Mouse (Mus musculus): ENCODE results near the gene Fus.

Gene Fus

GRCm38 (mm10) chr7:127944614-127945013 lies 22.6 kb upstream of the Fus start:
- no peak for DNase-seq (ENCODE audit: inconsistent ontology term)

- no peak for DNase-seq (ENCODE audit: inconsistent ontology term)
These were observed 20.7 kb upstream of the Fus start, which contains the start of gene Prss36 for GRCm38 (mm10) chr7:127946470-127947023. Gene Prss36 (minus strand): TSS chr7:127946725.

GRCm38 (mm10) chr7:127952864-127953581 lies 14.2 kb upstream of the Fus start:
- no peak for DNase-seq (ENCODE audit: inconsistent ontology term)

- no peak for DNase-seq (ENCODE audit: inconsistent ontology term)
These were observed 7.9 kb upstream of the Fus start for GRCm38 (mm10) chr7:127959364-127959763.

GRCm38 (mm10) chr7:127966371-127966918 lies 812 bp upstream of the Fus start:
- no peak for DNase-seq (ENCODE audit: inconsistent ontology term)

GRCm38 (mm10) chr7:127967922-127968828 lies 918 bp downstream of the Fus start:
- DNase-seq (ENCODE audit: inconsistent ontology term): peak; percentile 91

GRCm38 (mm10) chr7:127974413-127974930 lies 7.2 kb downstream of the Fus start:
- DNase-seq (ENCODE audit: inconsistent ontology term): no peak

- DNase-seq (ENCODE audit: inconsistent ontology term): no peak
These were observed 11.6 kb downstream of the Fus start for GRCm38 (mm10) chr7:127978856-127979255.

GRCm38 (mm10) chr7:127980606-127981005 lies 13.3 kb downstream of the Fus start:
- DNase-seq (ENCODE audit: inconsistent ontology term): no peak

- DNase-seq (ENCODE audit: inconsistent ontology term): no peak
These were observed 21.6 kb downstream of the Fus start for GRCm38 (mm10) chr7:127988904-127989303.

- DNase-seq (ENCODE audit: inconsistent ontology term): peak; percentile 42
These were observed 24.6 kb downstream of the Fus start for GRCm38 (mm10) chr7:127991643-127992487.

- DNase-seq (ENCODE audit: inconsistent ontology term): no peak
These were observed 25.5 kb downstream of the Fus start for GRCm38 (mm10) chr7:127992488-127993340.

GRCm38 (mm10) chr7:127993341-127993977 lies 26.2 kb downstream of the Fus start, which contains the start of gene Pycard:
Gene Pycard (minus strand): TSS chr7:127993867.
- DNase-seq (ENCODE audit: inconsistent ontology term): no peak

- no peak for DNase-seq (ENCODE audit: inconsistent ontology term)
These were observed 32.2 kb downstream of the Fus start for GRCm38 (mm10) chr7:127999436-127999835.

GRCm38 (mm10) chr7:128000068-128000950 lies 33.1 kb downstream of the Fus start:
- DNase-seq (ENCODE audit: inconsistent ontology term): no peak

GRCm38 (mm10) chr7:128003098-128003497 lies 35.8 kb downstream of the Fus start:
- no peak for DNase-seq (ENCODE audit: inconsistent ontology term)

GRCm38 (mm10) chr7:128003688-128004087 lies 36.4 kb downstream of the Fus start, which contains the start of gene Trim72:
Gene Trim72 (plus strand): TSS chr7:128003949.
- DNase-seq (ENCODE audit: inconsistent ontology term): no peak

GRCm38 (mm10) chr7:128004150-128004486 lies 36.9 kb downstream of the Fus start:
- DNase-seq (ENCODE audit: inconsistent ontology term): no peak
